Mouse (Mus musculus): Measurements from ENCODE around the gene Ifi27l2b. TPM values are rescaled to one million over a fixed set of nuclear protein-coding genes. Genes with fewer than 3 reads are reported as not detected.

The Ifi27l2b gene
- total RNA-seq, 4 experiments from 2014 or later = not detected

DNA sequence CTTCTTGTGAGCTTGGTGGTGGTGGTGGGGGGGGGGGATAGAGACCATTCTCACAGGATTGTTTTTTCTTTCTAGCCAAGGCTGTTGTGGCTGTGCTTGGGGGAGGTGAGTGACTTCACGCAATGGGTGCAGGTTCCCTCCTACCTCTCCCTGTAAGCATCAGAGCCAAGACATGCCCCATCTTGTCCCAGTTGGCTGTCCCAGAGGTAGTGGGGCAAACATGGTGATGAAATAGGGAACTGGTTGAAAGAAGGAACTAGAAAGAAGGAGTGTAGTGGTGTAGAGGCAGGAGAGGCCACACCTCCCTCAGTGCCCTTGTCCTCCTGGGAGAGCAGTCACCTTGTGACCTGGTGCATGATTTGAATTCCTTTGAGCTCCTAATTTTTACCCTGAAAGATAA is 19.4 kb downstream of the Ifi27l2b start:
- no peak for DNase-seq (ENCODE audit: low spot score in 2 of 2)

- peak in 1 of 2 experiments; percentile 1 for DNase-seq (ENCODE audit: low spot score in 2 of 2)
Observed at GRCm38 (mm10) chr12:103434861-103435260, 22.2 kb downstream of the Ifi27l2b start.

- peak; percentile 63 to 71 for DNase-seq (ENCODE audit: low spot score in 2 of 2)
Observed at GRCm38 (mm10) chr12:103433986-103434731, 22.9 kb downstream of the Ifi27l2b start, which contains the start of gene Ifi27. Ifi27 (plus strand) TSS chr12:103434211.

- DNase-seq (ENCODE audit: low spot score in 2 of 2) = peak in 1 of 2 experiments; percentile 1
Observed at GRCm38 (mm10) chr12:103433430-103433829, 23.6 kb downstream of the Ifi27l2b start.

GRCm38 (mm10) chr12:103426710-103427109 is 30.3 kb downstream of the Ifi27l2b start:
- DNase-seq (ENCODE audit: low spot score in 2 of 2) = no peak

DNA sequence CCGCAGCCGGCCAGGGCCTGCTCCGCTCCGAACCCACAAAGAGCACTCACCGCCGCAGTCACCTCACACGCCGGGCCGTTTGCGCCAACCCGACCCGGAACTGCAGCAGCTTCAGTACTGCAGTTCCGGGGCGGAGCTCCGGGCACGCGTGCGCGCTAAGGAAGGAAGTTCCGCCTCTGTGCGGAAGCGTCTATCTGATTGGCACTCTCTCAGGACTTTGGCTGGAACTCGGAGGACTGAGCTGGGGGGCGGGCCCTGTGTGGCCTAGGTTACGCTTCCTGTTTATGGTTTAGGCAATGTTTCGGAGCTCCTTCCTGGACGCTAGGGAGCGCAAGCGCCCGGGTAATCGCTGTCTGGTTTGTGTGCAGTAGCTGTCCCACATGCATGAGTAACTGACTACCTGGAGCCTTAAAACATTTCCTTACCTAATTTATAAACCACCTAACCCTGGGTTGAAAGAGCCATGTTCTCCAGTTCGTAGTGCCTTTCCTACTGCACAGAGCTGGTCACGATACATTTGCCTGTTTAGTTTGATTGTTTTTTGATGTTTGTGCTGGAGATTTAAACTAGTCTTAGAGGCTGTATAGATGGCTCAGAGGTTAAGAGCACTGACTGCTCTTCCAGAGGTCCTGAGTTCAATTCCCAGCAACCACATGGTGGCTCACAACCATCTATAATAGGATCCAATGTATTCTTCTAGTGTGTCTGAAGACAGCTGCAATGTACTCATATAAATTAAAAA is 31.1 kb downstream of the Ifi27l2b start, which contains the start of gene Ddx24:
Gene Ddx24 (minus strand): TSS at position 102 of the 742 bp plus-strand sequence.
- DNase-seq (ENCODE audit: low spot score in 2 of 2) = peak; percentile 99

DNA sequence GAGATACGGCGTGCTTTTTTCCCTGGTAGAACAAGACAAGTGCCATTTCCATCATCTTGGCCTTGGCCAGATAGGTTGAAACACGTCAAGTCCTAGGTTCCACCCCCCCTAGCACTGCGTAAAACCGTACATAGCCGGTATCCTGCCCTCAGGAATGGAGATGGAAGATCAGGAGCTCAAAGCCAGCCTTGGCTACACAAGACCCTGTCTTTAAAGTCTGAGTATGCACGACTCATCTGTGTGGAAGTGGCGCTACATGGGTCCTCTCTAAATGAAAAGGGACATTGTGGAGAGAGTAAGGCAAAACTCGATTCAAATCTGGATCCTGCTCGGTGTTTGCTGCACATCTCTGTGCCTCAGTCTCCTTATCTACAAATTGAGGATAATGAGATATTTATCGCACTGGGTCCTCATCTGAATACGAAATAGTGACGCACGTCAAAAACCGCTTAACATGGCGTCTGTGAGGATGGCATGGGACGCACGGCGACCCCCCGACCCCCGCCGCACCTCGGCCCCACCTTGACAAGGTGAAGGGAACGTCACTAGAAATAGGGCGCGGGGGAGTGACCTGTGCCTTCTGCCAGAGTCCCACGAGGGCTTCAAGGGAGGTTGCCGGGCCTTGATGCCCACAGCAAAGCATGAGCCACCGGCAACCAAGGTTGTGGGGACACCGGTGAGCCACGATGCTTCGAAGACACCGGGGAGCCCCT is 31.9 kb downstream of the Ifi27l2b start:
- DNase-seq (ENCODE audit: low spot score in 2 of 2) = no peak

DNA sequence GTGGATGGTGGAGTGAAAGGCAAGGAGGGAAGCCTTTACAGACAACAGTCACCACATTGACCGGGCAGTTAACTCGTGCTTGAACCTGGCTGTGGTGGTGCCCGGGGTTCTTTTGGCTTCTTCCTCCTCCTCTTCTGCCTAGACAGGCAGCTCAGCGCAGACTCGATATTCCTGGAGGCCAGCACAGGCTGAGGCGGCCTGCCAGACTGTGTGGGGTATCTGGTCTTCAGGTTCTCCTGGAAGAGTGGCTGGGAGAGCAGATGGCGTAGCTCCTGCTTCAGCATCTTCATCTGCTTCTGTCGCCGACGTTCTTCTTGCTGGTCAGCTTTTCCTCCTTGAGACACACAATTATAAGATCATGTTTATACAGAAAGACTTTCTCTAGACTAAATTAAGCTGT is 48.9 kb downstream of the Ifi27l2b start:
- peak in 1 of 2 experiments; percentile 61 for DNase-seq (ENCODE audit: low spot score in 2 of 2)

- no peak for DNase-seq (ENCODE audit: low spot score in 2 of 2)
Observed at GRCm38 (mm10) chr12:103407720-103408119, 49.3 kb downstream of the Ifi27l2b start, which contains the start of gene 9330161L09Rik. 9330161L09Rik (minus strand) TSS chr12:103407820.

DNA sequence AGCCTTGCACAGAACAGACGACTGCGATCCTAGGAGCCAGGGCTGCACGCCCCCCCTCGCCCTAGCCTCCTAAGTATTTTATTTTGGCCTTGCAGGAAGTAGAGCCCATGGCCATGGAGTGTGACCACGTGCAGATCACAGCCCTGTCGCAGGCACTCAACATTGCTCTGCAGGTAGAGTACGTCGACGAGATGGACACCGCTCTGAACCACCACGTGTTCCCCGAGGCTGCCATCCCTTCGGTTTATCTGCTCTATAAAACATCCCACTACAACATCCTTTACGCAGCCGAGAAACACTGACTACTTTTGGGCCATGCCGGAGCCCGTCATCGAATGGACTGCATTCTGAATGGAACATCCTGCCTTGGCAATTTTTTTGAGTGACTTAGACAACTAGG is 52.9 kb downstream of the Ifi27l2b start:
- no peak for DNase-seq (ENCODE audit: low spot score in 2 of 2)

Other genes with a start within 250 kb of the Ifi27l2b start
- gene Prima1, start 215.1 kb downstream of the Ifi27l2b start, total RNA-seq (2022) = 1 to 10 TPM; 4.1 to 7.1 (median 5.0) TPM
- gene Fam181a, start 146.2 kb downstream of the Ifi27l2b start, total RNA-seq (2022) = 1 to 10 TPM; 2.0 to 3.3 (median 2.3) TPM
- gene Asb2, start 101.2 kb downstream of the Ifi27l2b start, total RNA-seq (2022) = 1 to 10 TPM; 2.3 to 3.4 (median 2.6) TPM
- 10 to 100 TPM; 26.6 to 51.6 (median 39.1) TPM for gene Otub2, start 68.5 kb downstream of the Ifi27l2b start, total RNA-seq (2022)
- 1 to 10 TPM; 1.9 to 4.8 (median 2.9) TPM for gene 9330161L09Rik, start 49.4 kb downstream of the Ifi27l2b start, total RNA-seq (2022)
- 100 to 1,000 TPM; 232 to 260 (median 242) TPM for gene Ddx24, start 31.4 kb downstream of the Ifi27l2b start, total RNA-seq (2022)
- gene Ifi27, start 23.0 kb downstream of the Ifi27l2b start, total RNA-seq (2022) = 100 to 1,000 TPM; 117 to 188 (median 137) TPM
- gene Ifi27l2a, start 13.5 kb downstream of the Ifi27l2b start, total RNA-seq (2022) = 10 to 100 TPM in 1 of 4 experiments, 1 to 10 TPM in 2, not detected in 1; 2.8 to 33.0 (median 8.6) TPM
- 10 to 100 TPM; 37.8 to 51.4 (median 42.4) TPM for gene Ppp4r4, start 75.1 kb upstream of the Ifi27l2b start, total RNA-seq (2022)
- gene Serpina10, start 174.2 kb upstream of the Ifi27l2b start, total RNA-seq (2022) = under 1 TPM in 1 of 4 experiments, not detected in 3; 0.21 TPM
- gene Serpina6, start 200.0 kb upstream of the Ifi27l2b start, total RNA-seq (2022) = not detected
- not detected for gene Serpina16, start 218.9 kb upstream of the Ifi27l2b start, total RNA-seq (2022)
- gene Serpina1f, start 238.3 kb upstream of the Ifi27l2b start, total RNA-seq (2022) = not detected